ENCODE assay signal across 8 mouse cellular contexts in the genomic region with DNA sequence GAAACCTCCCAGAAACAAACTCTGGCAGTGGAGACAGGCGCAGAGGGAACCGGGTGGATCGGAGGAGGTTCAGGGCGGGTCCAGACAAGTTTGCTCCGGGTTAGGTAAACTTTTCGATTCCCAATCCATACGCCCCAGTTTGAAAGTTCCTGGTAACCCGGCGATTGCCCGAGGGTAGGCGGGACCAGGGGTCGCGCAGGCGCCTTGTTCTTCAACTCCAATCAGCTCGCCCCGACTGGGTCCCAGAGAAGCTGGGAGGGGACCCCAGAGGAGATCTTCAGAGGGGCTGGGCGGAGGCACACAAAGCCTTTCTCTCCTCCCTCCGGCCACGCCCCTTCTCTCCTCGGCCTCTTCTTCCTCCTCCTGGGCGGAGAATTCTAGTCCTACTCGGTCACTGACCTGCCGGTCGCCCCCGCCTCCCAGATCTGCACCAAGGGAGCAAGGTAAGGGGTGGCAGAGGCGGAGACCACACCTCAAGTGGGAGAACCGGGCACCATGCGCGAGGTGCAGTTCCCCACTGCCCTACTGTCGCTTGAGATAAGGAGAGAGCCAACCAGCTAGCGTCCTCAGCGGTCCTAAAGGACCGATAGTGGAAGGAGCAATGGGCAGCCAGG. TPM values are rescaled to one million over a fixed set of nuclear protein-coding genes. Genes with fewer than 3 reads are reported as not detected.
A peak's percentile ranks its signal among the peaks of the same experiment; 100 is the strongest.
DNase-seq lines count a peak whose midpoint lies in the region; ATAC-seq and TF ChIP-seq lines count a peak whose summit lies in the region.

Gene Rin2, plus strand, starts transcription at position 74 of the 614 bp plus-strand sequence.

- H3K27ac ChIP-seq in bone marrow, adult 2 months (ENCODE audit: control insufficient read depth, insufficient read depth, low read depth, low read length, poor library complexity), result no peak within 1 kb of the TSS
- H3K27ac ChIP-seq in embryonic fibroblast, embryonic 13.5 days (ENCODE audit: insufficient read depth, low read length), result peak within 1 kb of the TSS; percentile 12; the same call in 1 of the 2 replicates
- peak within 1 kb of the TSS; percentile 46 to 72 for H3K27ac ChIP-seq in heart, embryonic 14.5 days (replicated peaks in 1 of 2; ENCODE audit: control insufficient read depth in 1 of 2, insufficient read depth in 1 of 2, low read depth in 2 of 2, low read length in 2 of 2)
- H3K27ac ChIP-seq in kidney, postnatal 0 days, result peak within 1 kb of the TSS; percentile 94
- H3K27ac ChIP-seq in liver, embryonic 15.5 days (replicated peaks), result 0 out of 2 replicates have a peak within 1 kb of the TSS, but pooled peaks have one; percentile 2
- H3K27ac ChIP-seq in neural tube, embryonic 12.5 days, result no peak within 1 kb of the TSS

- WGBS in bone marrow, adult 2 months, result under 1% methylated on average over 33 of the region's 33 CpGs
- WGBS in heart, embryonic 14.5 days, result under 1% methylated on average over 33 of the region's 33 CpGs
- WGBS in kidney, postnatal 0 days, result under 1% methylated on average over 33 of the region's 33 CpGs
- under 1% methylated on average over 33 of the region's 33 CpGs for WGBS in liver, embryonic 15.5 days (ENCODE audit: insufficient replicate concordance)
- under 1% methylated on average over 33 of the region's 33 CpGs for WGBS in neural tube, embryonic 12.5 days

- peak; percentile 95 for DNase-seq in kidney, postnatal 0 days (ENCODE audit: low spot score)
- DNase-seq in thymus, postnatal 36 days, result peak; percentile 53 to 67

- TF ChIP-seq POLR2A in bone marrow, adult 2 months (IDR thresholded peaks at IDR 0.05; ENCODE audit: borderline replicate concordance, control insufficient read depth, low read depth, low read length), result no peak
- peak; percentile 10; the same call in 1 of the 2 replicates for TF ChIP-seq POLR2A in embryonic fibroblast, embryonic 13.5 days (IDR thresholded peaks at IDR 0.05; ENCODE audit: low read depth, low read length)

- no peaks in the 10 kb centered on the region for H3K36me3 ChIP-seq in C2C12 (ENCODE audit: control insufficient read depth, insufficient read depth)
- no peaks in the 10 kb centered on the region for H3K36me3 ChIP-seq in heart, embryonic 14.5 days (ENCODE audit: control insufficient read depth, insufficient read depth, low read length)
- H3K36me3 ChIP-seq in kidney, postnatal 0 days (ENCODE audit: insufficient read depth, low read length), result no peaks in the 10 kb centered on the region
- no peaks in the 10 kb centered on the region for H3K36me3 ChIP-seq in liver, embryonic 15.5 days (replicated peaks)
- H3K36me3 ChIP-seq in neural tube, embryonic 12.5 days, result no peaks in the 10 kb centered on the region

- H3K4me3 ChIP-seq in C2C12 (ENCODE audit: insufficient read depth, poor library complexity, severe bottlenecking), result peak within 1 kb of the TSS; percentile 46
- H3K4me3 ChIP-seq in bone marrow, adult 2 months (replicated peaks; ENCODE audit: control insufficient read depth, low read depth, low read length), result peak within 1 kb of the TSS; percentile 50
- H3K4me3 ChIP-seq in embryonic fibroblast, embryonic 13.5 days (ENCODE audit: insufficient read depth, low read length), result peak within 1 kb of the TSS; percentile 76
- H3K4me3 ChIP-seq in heart, embryonic 14.5 days (ENCODE audit: control insufficient read depth in 1 of 2, insufficient read depth in 1 of 2, low read depth in 1 of 2, low read length in 2 of 2), result peak within 1 kb of the TSS; percentile 71 to 73
- H3K4me3 ChIP-seq in kidney, postnatal 0 days (replicated peaks; ENCODE audit: low read depth, low read length), result peak within 1 kb of the TSS; percentile 81
- H3K4me3 ChIP-seq in liver, embryonic 15.5 days (replicated peaks), result peak within 1 kb of the TSS; percentile 59
- peak within 1 kb of the TSS; percentile 66 for H3K4me3 ChIP-seq in neural tube, embryonic 12.5 days

- H3K4me2 ChIP-seq in heart, embryonic 14.5 days (ENCODE audit: low read length), result peak within 1 kb of the TSS; percentile 87
- peak within 1 kb of the TSS; percentile 93 for H3K4me2 ChIP-seq in kidney, postnatal 0 days (ENCODE audit: low read length)
- peak within 1 kb of the TSS; percentile 75 for H3K4me2 ChIP-seq in liver, embryonic 15.5 days
- peak within 1 kb of the TSS; percentile 84 for H3K4me2 ChIP-seq in neural tube, embryonic 12.5 days (replicated peaks)

- peak; percentile 78 for ATAC-seq in heart, embryonic 14.5 days (ENCODE audit: insufficient number of reproducible peaks, insufficient read depth, low FRiP score, low read depth)
- ATAC-seq in kidney, postnatal 0 days (replicated peaks; ENCODE audit: low FRiP score, low read depth), result peak; percentile 80
- peak; percentile 55 for ATAC-seq in liver, embryonic 15.5 days (ENCODE audit: insufficient read depth)
- ATAC-seq in neural tube, embryonic 12.5 days (ENCODE audit: low FRiP score, low read depth), result peak; percentile 90

- H3ac ChIP-seq in C2C12 (ENCODE audit: control insufficient read depth, insufficient read length, low read depth), result peak within 1 kb of the TSS; percentile 51

- no peaks in the 10 kb centered on the region for H3K79me2 ChIP-seq in C2C12 (ENCODE audit: control insufficient read depth, insufficient read depth)

- H3K27me3 ChIP-seq in C2C12 (ENCODE audit: control insufficient read depth, insufficient read depth, insufficient read length), result no peaks in the 10 kb centered on the region
- H3K27me3 ChIP-seq in heart, embryonic 14.5 days (ENCODE audit: control insufficient read depth, insufficient read depth, low read length), result no peaks in the 10 kb centered on the region
- no peaks in the 10 kb centered on the region for H3K27me3 ChIP-seq in kidney, postnatal 0 days (ENCODE audit: insufficient read depth, low read length)
- H3K27me3 ChIP-seq in liver, embryonic 15.5 days, result peaks cover 17% of the 10 kb centered on the region
- no peaks in the 10 kb centered on the region for H3K27me3 ChIP-seq in neural tube, embryonic 12.5 days (replicated peaks)

- no peaks in the 10 kb centered on the region for H3K9me3 ChIP-seq in heart, embryonic 14.5 days (ENCODE audit: control insufficient read depth, low read length)
- no peaks in the 10 kb centered on the region for H3K9me3 ChIP-seq in kidney, postnatal 0 days (replicated peaks; ENCODE audit: low read length)
- H3K9me3 ChIP-seq in liver, embryonic 15.5 days (replicated peaks), result no peaks in the 10 kb centered on the region
- no peaks in the 10 kb centered on the region for H3K9me3 ChIP-seq in neural tube, embryonic 12.5 days

- peak within 1 kb of the TSS; percentile 74 for H3K9ac ChIP-seq in heart, embryonic 14.5 days (ENCODE audit: low read length)
- peak within 1 kb of the TSS; percentile 74 for H3K9ac ChIP-seq in kidney, postnatal 0 days (ENCODE audit: low read depth, low read length)
- H3K9ac ChIP-seq in liver, embryonic 15.5 days, result no peak within 1 kb of the TSS
- H3K9ac ChIP-seq in neural tube, embryonic 12.5 days, result peak within 1 kb of the TSS; percentile 56

- TF ChIP-seq CTCF in C2C12 (IDR thresholded peaks at IDR 0.05; ENCODE audit: control insufficient read depth, insufficient read depth, insufficient read length), result no peak
- no peak for TF ChIP-seq CTCF in bone marrow, adult 2 months (IDR thresholded peaks at IDR 0.05; ENCODE audit: control insufficient read depth, insufficient read depth, low read length)
- no peak for TF ChIP-seq CTCF in embryonic fibroblast, embryonic 13.5 days (IDR thresholded peaks at IDR 0.05; ENCODE audit: borderline replicate concordance, insufficient read depth, low read length)
- TF ChIP-seq CTCF in kidney, postnatal 0 days (IDR thresholded peaks at IDR 0.05; ENCODE audit: low read depth), result no peak

- no peaks in the 10 kb centered on the region for H3K4me1 ChIP-seq in bone marrow, adult 2 months (ENCODE audit: control insufficient read depth, insufficient read depth, low read length)
- peaks cover 8% of the 10 kb centered on the region; the same call in 1 of the 2 replicates for H3K4me1 ChIP-seq in embryonic fibroblast, embryonic 13.5 days (ENCODE audit: control insufficient read depth, insufficient read depth, low read length)
- H3K4me1 ChIP-seq in heart, embryonic 14.5 days (ENCODE audit: control insufficient read depth in 2 of 2, insufficient read depth in 2 of 2, low read length in 2 of 2), result peaks cover under 1 to 24% of the 10 kb centered on the region in 2 experiments; a peak in 3 of 4 replicates
- H3K4me1 ChIP-seq in kidney, postnatal 0 days (replicated peaks; ENCODE audit: insufficient read depth, low read length), result peaks cover 16% of the 10 kb centered on the region
- H3K4me1 ChIP-seq in liver, embryonic 15.5 days (replicated peaks), result peaks cover 16% of the 10 kb centered on the region
- peaks cover 19% of the 10 kb centered on the region for H3K4me1 ChIP-seq in neural tube, embryonic 12.5 days

- no peaks in the 10 kb centered on the region for H3K79me3 ChIP-seq in C2C12 (ENCODE audit: low read depth)

TF ChIP-seq in C2C12, 6 proteins besides CTCF, POLR2A, EP300 and RAD21:
- TF ChIP-seq MAX (IDR thresholded peaks at IDR 0.05), result no peak
- no peak for TF ChIP-seq USF1 (IDR thresholded peaks at IDR 0.05; ENCODE audit: low read depth)
- TF ChIP-seq MYOD1 (IDR thresholded peaks at IDR 0.05; ENCODE audit: control insufficient read depth, insufficient read length, low read depth), result no peak
- TF ChIP-seq CEBPB (IDR thresholded peaks at IDR 0.05; ENCODE audit: low read depth), result no peak
- no peak for TF ChIP-seq FOSL1 (IDR thresholded peaks at IDR 0.05; ENCODE audit: insufficient read depth, low read length, poor library complexity, severe bottlenecking)
- TF ChIP-seq MYOG (IDR thresholded peaks at IDR 0.05; ENCODE audit: control insufficient read depth, extremely low read depth, insufficient read length), result no peak
TF ChIP-seq in C2C12: peak in this region for 0.

RNA-seq across cellular contexts. Expression of gene Rin2, which starts in this region (rescaled TPM):
- polyA plus RNA-seq in C2C12 (2012; fragmentation: generic; extraction: Trizol), result 9.3 TPM
- 2.4 and 17.8 TPM in 2 replicates for polyA plus RNA-seq in bone marrow, adult 2 months (2011; ENCODE audit: insufficient read depth, insufficient read length, low replicate concordance, missing spikeins)
- 19.5 and 30.5 TPM in 2 replicates for polyA plus RNA-seq in embryonic fibroblast, embryonic 13.5 days (2011; ENCODE audit: insufficient read length, low read depth, missing spikeins)
- polyA plus RNA-seq in heart, embryonic 14.5 days (2014; fragmentation: Nextera tagmentation; extraction: Ambion mirVana), result 18.9 and 20.8 TPM in 2 replicates
- polyA plus RNA-seq in kidney, postnatal 0 days (2015; fragmentation: Nextera tagmentation; extraction: Ambion mirVana), result 23.8 and 24.0 TPM in 2 replicates
- 2.0 and 2.8 TPM in 2 replicates for polyA plus RNA-seq in liver, embryonic 15.5 days (2015; fragmentation: Nextera tagmentation; extraction: Ambion mirVana)
- polyA plus RNA-seq in neural tube, embryonic 12.5 days (2016; fragmentation: Nextera tagmentation; extraction: Ambion mirVana), result 16.1 and 18.1 TPM in 2 replicates

Comparison
In these comparisons a context has a peak if more than half of its experiments do, and no peak if none do; other contexts are left out.
1. H3K27ac ChIP-seq: peak in embryonic fibroblast, embryonic 13.5 days (single experiment), heart, embryonic 14.5 days (2 of 2), kidney, postnatal 0 days (single experiment) and liver, embryonic 15.5 days (single experiment); none in bone marrow, adult 2 months (single experiment) and neural tube, embryonic 12.5 days (single experiment).
2. Peak in every context shown above with its lines, with median percentiles within 50 percentile points of each other: H3K4me3 ChIP-seq, ATAC-seq and H3K4me2 ChIP-seq.